Mouse (Mus musculus): ENCODE results near the gene Mecp2.

DNA sequence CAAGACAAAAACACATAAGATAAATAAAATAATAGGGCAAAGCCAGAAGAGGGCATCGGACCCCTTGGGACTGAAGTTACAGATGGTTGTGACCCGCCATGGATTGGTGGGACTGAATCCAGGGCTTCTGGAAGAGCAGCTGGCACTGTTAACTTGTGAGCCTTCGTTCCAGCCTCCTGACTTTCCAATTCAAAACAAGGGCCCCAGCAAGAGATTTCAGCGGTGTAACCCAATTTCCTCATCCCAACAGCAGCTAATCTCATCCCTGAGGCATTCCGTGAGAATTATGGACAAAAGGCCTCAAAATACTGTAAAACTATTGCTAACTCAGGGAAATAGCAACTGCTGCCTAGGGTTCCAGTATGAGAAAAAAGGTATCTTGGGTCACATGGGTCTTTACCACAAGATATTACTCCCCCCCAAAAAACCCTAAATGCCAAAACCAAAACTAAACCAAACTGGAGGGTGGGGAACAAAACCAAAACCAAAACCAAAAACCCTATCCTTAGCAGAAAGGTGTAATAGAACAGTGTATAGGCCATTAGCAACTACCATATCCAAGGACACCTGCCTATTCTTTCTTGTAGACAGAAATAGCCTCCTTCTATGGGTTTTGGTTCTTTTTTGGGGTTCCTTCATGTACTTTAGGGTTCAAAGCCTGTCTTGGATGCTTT is 97.3 kb downstream of the Mecp2 start:
- TF ChIP-seq CTCF (conservative IDR thresholded peaks at IDR 0.05; ENCODE audit: insufficient read depth, insufficient read length, low read depth, low read length) (no peak), POLR2A (IDR thresholded peaks at IDR 0.05; ENCODE audit: low read depth, low read length) (no peak)
